Mouse (Mus musculus) intestine, embryonic 14.5 days (tissue): ENCODE results near the gene Gbf1. TPM values are rescaled to one million over a fixed set of nuclear protein-coding genes. Genes with fewer than 3 reads are reported as not detected.

ENCODE experiments used
- ATAC-seq: fragments of 200-750 bp; cut with Nextera tagmentation; replicated peaks from 2 replicates; pipeline ENCODE4 v1.8.0; 2017; ENCODE audit warnings: low read depth, moderate number of reproducible peaks, moderate TSS enrichment, moderate library complexity; ENCODE audit not compliant: low FRiP score, low TSS enrichment
- DNase-seq: peaks from one replicate; pipeline ENCODE4 v3.0.0-alpha.2; 2018; ENCODE audit warnings: low spot score
- H3K27ac ChIP-seq: fragments of 300-500 bp; sonication (generic); 2 replicates; pipeline ENCODE4 v1.5.1; 2014; ENCODE audit warnings: low read depth, mild to moderate bottlenecking, control low read depth
- H3K27me3 ChIP-seq: fragments of 300-500 bp; sonication (generic); replicated peaks from 2 replicates; pipeline ENCODE4 v1.6.1; 2014; ENCODE audit warnings: low read length, control low read depth; ENCODE audit not compliant: control insufficient read depth, insufficient read depth
- H3K36me3 ChIP-seq: fragments of 300-500 bp; sonication (generic); 2 replicates; pipeline ENCODE4 v1.6.1; 2014; ENCODE audit warnings: low read length, control low read depth; ENCODE audit not compliant: control insufficient read depth, insufficient read depth
- H3K4me1 ChIP-seq: fragments of 300-500 bp; sonication (generic); replicated peaks from 2 replicates; pipeline ENCODE4 v1.6.1; 2014; ENCODE audit warnings: low read length, control low read depth, mixed read lengths; ENCODE audit not compliant: control insufficient read depth, insufficient read depth
- H3K4me2 ChIP-seq: fragments of 300-500 bp; sonication (generic); 2 replicates; pipeline ENCODE4 v1.6.1; 2014; ENCODE audit warnings: low read length
- H3K4me3 ChIP-seq: fragments of 300-500 bp; sonication (generic); 2 replicates; pipeline ENCODE4 v1.5.1; 2014; ENCODE audit warnings: low read depth, low read length, control low read depth, mixed read lengths
- H3K9ac ChIP-seq: fragments of 300-500 bp; sonication (generic); 2 replicates; pipeline ENCODE4 v1.6.1; 2014; ENCODE audit warnings: mild to moderate bottlenecking, low read length
- H3K9me3 ChIP-seq: fragments of 300-500 bp; sonication (generic); 2 replicates; pipeline ENCODE4 v1.6.1; 2016; ENCODE audit warnings: low read length, control low read depth; ENCODE audit not compliant: control insufficient read depth
- WGBS: fragments of 180-500 bp; shearing (Covaris S2); extraction: QIAGEN DNeasy Blood & Tissue Kit; methylation state at CpG from one replicate; pipeline ENCODE4 v1.1.7; 2014; 5-methylcytosine and 5-hydroxymethylcytosine counted together
- polyA plus RNA-seq: library from polyadenylated mRNA; unstranded; fragments of >200 nt; fragmentation: Nextera tagmentation; extraction: Ambion mirVana; gene quantifications from 2 replicates; pipeline ENCODE4 v1.2.1, GENCODE M21; 2014

The Gbf1 gene
- polyA plus RNA-seq, 1 experiment from 2014 or later: 41.6 TPM

GRCm38 (mm10) chr19:46315752-46316610 lies 163.7 kb downstream of the Gbf1 start:
- peak; percentile 67 for ATAC-seq
- Histone ChIP-seq H3K4me2 (peak overlapping the region; percentile 61), H3K4me1 (peaks cover 48% of the 10 kb centered on the region), H3K9ac (peak overlapping the region; percentile 76), H3K36me3 (peaks cover 16% of the 10 kb centered on the region), H3K27ac (peak overlapping the region; percentile 90), H3K27me3 (peaks cover 45% of the 10 kb centered on the region), H3K9me3 (no peaks in the 10 kb centered on the region), H3K4me3 (peak overlapping the region; percentile 66)
- 19% methylated on average over 12 of the region's 12 CpGs for WGBS
- DNase-seq: no peak

GRCm38 (mm10) chr19:46316846-46317545 lies 164.7 kb downstream of the Gbf1 start:
- Histone ChIP-seq H3K4me2 (peak overlapping the region; percentile 61), H3K4me1 (peaks cover 58% of the 10 kb centered on the region), H3K4me3 (peak overlapping the region; percentile 66), H3K9me3 (no peaks in the 10 kb centered on the region), H3K27me3 (peaks cover 45% of the 10 kb centered on the region), H3K9ac (peak overlapping the region; percentile 76), H3K27ac (peak overlapping the region; percentile 90), H3K36me3 (peaks cover 7% of the 10 kb centered on the region; the same call in 1 of the 2 replicates)
- ATAC-seq (no peak), DNase-seq (no peak)
- WGBS: 15% methylated on average over 15 of the region's 15 CpGs

GRCm38 (mm10) chr19:46317546-46317885 lies 165.2 kb downstream of the Gbf1 start:
- peak overlapping the region; percentile 90 for H3K27ac ChIP-seq
- peaks cover 59% of the 10 kb centered on the region for H3K4me1 ChIP-seq

GRCm38 (mm10) chr19:46318031-46318471 lies 165.7 kb downstream of the Gbf1 start:
- Histone ChIP-seq H3K27me3 (peaks cover 45% of the 10 kb centered on the region), H3K9me3 (no peaks in the 10 kb centered on the region), H3K9ac (peak overlapping the region; percentile 76), H3K4me1 (peaks cover 59% of the 10 kb centered on the region), H3K4me3 (peak overlapping the region; percentile 66), H3K4me2 (peak overlapping the region; percentile 61), H3K27ac (peak overlapping the region; percentile 90), H3K36me3 (peaks cover 2% of the 10 kb centered on the region; the same call in 1 of the 2 replicates)
- under 1% methylated on average over 35 of the region's 42 CpGs for WGBS
- DNase-seq (no peak), ATAC-seq (peak; percentile 17; the same call in 1 of the 2 replicates)

More at GRCm38 (mm10) chr19:46317546-46317885, 165.2 kb downstream of the Gbf1 start:
- DNase-seq (no peak), ATAC-seq (peak; percentile 2; the same call in 1 of the 2 replicates)
- peak overlapping the region; percentile 76 for H3K9ac ChIP-seq
- 2% methylated on average over 47 of the region's 48 CpGs for WGBS
- H3K4me3 ChIP-seq: peak overlapping the region; percentile 66
- H3K9me3 ChIP-seq: no peaks in the 10 kb centered on the region
- H3K4me2 ChIP-seq: peak overlapping the region; percentile 61
- H3K27me3 ChIP-seq: peaks cover 45% of the 10 kb centered on the region
- peaks cover 3% of the 10 kb centered on the region; the same call in 1 of the 2 replicates for H3K36me3 ChIP-seq

GRCm38 (mm10) chr19:46318586-46319378 lies 166.5 kb downstream of the Gbf1 start:
- WGBS: 13% methylated on average over 16 of the region's 16 CpGs
- Histone ChIP-seq H3K36me3 (no peaks in the 10 kb centered on the region), H3K9me3 (no peaks in the 10 kb centered on the region), H3K27ac (peak overlapping the region; percentile 90), H3K9ac (peak overlapping the region; percentile 16; the same call in 1 of the 2 replicates), H3K4me3 (peak overlapping the region; percentile 66), H3K4me1 (peaks cover 59% of the 10 kb centered on the region), H3K27me3 (peaks cover 52% of the 10 kb centered on the region), H3K4me2 (peak overlapping the region; percentile 61)
- DNase-seq (peak; percentile 77), ATAC-seq (no peak)

GRCm38 (mm10) chr19:46320076-46320785 lies 167.9 kb downstream of the Gbf1 start:
- no peak for DNase-seq
- no peak overlapping the region for H3K4me3 ChIP-seq

GRCm38 (mm10) chr19:46321101-46321943 lies 169.0 kb downstream of the Gbf1 start:
- Histone ChIP-seq H3K36me3 (no peaks in the 10 kb centered on the region), H3K27ac (0 out of 2 replicates have a peak overlapping the region, but pooled peaks have one; percentile 0), H3K4me3 (no peak overlapping the region), H3K27me3 (peaks cover 68% of the 10 kb centered on the region), H3K9me3 (no peaks in the 10 kb centered on the region), H3K4me2 (no peak overlapping the region), H3K9ac (no peak overlapping the region), H3K4me1 (peaks cover 38% of the 10 kb centered on the region)
- DNase-seq (peak; percentile 70), ATAC-seq (peak; percentile 14; the same call in 1 of the 2 replicates)
- WGBS: 26% methylated on average over 6 of the region's 6 CpGs

More at GRCm38 (mm10) chr19:46320076-46320785, 167.9 kb downstream of the Gbf1 start:
- Histone ChIP-seq H3K4me2 (no peak overlapping the region), H3K36me3 (no peaks in the 10 kb centered on the region), H3K27me3 (peaks cover 59% of the 10 kb centered on the region), H3K9ac (no peak overlapping the region), H3K27ac (no peak overlapping the region), H3K4me1 (peaks cover 45% of the 10 kb centered on the region), H3K9me3 (no peaks in the 10 kb centered on the region)
- no peak for ATAC-seq
- WGBS: 77% methylated on average over 8 of the region's 8 CpGs
